Mouse (Mus musculus) yolk sac, embryonic 10.5 days (tissue): ENCODE results near the gene Atl3.
A peak's percentile ranks its signal among the peaks of the same experiment; 100 is the strongest.

ENCODE experiments used
- DNase-seq: peaks from one replicate; pipeline ENCODE4 v3.0.0-alpha.2; 2017; ENCODE audit warnings: low spot score

The Atl3 gene

DNA sequence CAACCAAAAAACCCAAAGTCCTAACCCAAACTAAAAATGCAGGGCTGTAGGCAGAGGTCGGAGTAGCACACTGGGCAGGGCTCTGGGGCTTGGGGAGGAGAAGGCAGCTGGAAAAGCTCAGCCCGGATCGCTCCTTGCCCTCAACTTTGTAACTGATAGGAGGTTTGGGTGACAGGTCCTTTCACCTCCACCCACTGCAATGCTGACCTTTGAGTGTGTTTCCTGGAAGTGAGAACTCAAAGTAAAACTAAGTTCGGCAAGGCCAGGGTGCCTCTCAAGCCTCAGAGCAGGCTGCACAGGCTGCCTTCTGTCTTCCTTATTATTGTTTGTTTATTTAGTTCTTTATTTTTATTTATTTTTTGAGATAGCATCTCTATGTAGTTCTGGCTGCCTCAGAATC, 66.1 kb downstream of the Atl3 start:
- DNase-seq, result peak; percentile 23

DNA sequence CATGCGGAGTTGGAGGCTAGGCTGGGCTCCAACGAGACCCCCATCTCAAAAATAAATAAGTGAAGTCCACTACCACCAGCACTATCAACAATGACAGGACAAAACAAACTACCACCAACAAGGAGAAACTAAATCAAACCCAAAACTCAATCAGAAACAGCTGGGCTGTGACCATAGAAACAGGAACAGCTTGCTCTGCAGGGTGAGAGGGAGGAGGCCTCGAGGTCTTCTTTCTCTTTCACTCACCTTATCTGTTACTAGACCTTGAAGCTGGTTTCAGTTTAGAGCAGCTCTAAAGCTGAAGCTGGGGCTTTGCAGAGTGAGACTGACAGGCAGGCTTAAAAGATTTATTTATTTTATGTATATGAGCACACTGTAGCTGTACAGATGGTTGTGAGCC, 67.6 kb downstream of the Atl3 start:
- no peak for DNase-seq

DNA sequence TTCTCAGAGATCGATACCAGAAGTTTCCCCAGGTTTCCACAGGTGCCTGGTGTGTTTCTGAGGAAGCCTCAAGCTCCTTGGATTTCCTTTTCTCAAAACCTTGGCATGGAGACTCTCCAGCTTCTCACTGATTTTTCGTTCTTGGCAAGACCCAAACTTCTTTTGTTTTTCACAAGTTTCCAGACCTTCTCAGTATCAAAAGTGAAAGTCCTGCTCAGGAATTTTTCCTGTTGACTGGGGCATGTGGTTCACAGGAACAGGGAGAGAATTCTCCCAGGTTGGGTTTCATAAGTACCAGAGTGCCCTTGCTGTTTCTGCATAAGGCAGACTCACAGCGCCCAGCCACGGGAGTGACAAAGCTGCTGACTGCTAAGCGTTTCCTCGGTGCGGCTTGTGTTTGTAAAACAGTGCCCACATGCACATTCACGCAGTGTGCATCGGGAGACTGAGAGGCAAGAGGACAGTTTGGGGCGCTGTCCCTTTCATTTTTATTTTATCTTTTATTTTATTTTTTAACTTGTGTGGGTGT, 68.8 kb downstream of the Atl3 start:
- DNase-seq, result no peak

DNA sequence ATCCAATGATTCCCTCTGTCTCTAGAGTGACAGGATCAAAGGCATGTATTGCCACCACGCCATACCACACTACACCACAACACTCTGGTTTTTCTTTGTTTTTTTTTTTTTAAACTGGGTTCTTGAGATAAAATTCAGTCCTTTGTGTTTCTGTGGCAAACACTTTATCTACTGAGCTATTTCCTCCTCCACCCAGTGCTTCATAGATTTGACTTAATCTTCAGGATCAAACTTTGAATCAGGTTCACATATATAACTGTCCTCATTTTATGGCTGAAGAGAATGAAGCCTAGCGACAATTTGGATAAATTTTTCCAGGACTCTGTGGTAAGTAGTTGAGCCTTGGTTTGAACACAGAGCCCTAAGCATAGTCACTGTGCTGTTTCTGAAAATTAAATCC, 69.8 kb downstream of the Atl3 start:
- DNase-seq, result no peak

DNA sequence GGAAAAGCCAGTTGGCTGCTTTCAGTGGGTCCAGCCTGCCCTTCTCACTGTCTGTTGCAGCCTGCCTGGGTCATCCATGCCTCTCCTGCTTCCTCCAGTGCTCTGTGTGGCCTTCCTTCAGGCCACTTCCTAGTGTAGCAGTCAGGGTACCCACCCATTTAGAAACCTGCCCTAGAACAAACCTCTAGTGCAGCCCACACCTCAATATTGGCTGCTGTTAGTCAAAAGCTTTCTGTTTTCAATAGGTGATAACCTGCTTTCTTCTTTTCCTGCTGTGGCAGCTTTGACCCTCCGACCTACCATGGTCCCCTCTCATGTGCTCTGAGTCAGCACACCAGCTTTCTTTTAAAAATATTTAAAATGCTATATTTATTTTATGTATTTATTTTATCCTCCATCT, 70.6 kb downstream of the Atl3 start:
- DNase-seq, result no peak

DNA sequence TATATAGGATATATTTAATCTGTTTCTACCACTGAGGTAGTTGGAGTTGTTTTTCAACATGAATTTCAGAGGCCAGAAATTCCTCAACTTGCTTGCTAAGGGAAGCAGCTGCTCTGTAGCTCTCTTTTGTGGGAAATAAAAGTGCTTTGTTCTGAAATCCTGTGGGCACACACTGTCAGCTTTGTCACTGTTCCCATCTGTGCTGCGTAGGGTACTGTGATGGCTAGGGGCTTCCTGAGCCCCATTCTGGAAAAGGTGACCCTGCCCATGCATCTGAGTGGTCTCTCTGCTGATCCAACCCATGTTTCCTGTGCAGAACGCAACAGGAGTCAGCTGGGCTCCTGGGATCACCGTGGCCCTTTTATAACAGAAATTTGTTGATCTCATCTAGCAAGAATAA, 73.0 kb downstream of the Atl3 start:
- DNase-seq, result no peak

DNA sequence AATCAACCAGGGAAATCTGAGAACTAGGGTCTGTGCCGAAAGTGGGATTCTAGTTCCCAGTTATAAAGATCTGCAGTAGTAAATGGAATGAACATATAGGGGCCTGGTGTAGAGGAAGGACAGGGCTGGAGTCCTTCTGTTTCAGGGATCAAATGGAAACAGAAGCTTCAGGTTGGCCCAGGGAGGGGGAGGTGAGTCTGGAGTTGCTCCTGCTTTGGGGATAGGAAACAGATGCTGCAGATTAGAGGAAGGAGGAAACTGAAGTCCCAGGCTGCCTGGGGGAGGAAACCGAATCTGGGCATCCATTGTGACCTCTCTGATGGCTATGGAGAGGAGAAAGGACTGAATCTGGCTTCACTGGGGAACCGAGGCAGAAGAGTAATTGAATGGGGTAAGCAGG, 74.5 kb downstream of the Atl3 start:
- DNase-seq, result no peak

DNA sequence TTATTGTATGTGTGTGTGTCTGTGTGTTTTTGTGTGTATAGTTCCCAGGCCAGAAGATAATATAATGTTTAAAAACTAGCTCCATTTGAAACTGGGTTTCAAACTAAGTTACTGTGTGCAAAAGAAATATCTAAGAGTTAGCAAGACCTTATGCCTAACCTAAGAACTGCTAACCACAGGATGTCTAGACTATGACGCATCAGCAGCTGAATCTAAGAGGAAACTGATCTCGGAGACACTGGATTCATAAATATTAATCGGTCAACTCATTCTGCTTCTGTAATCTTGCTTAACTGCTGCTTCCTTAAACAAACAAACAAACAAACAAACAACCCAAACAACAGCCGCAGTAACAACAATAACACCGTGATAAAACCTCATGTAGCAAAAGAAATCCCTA, 75.8 kb downstream of the Atl3 start:
- no peak for DNase-seq

DNA sequence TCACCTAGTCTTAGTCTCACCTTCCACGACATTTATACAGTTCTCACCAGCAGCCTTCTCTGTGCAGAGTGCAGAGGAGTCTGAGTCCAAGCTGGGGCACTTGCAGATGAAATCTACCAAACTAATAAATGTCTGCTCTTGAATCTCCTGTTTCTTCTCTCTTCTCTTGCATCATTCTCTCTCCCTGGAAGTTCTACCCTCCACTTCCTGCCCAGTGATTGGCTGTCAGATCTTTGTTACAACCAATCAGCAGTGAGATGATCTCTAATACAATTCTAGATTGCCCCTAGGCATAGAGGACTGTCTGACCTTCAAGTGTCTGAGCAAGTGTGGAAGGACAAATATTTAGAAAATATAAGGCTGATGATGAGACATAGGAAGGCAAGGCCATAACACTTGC, 82.3 kb downstream of the Atl3 start:
- no peak for DNase-seq

DNA sequence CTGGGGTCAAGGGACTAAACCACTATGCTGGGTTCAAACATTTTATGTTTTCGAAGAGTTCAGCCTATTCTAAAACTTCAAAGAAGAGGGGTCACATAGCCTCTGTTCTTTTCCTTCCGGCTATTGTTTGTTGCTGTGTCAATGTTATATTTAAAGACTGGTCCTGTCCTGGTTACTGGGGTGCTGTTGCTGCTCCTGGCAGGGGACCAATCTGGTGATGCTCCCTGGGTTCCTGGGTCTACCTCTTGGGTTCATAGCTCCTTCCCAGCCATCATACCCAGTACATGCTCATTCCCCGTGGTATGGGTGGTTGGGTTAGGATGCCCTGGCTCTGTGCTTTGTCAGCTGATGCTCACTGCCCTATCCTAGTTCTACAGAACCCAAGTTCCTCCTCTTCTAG, 83.9 kb downstream of the Atl3 start:
- DNase-seq, result no peak

DNA sequence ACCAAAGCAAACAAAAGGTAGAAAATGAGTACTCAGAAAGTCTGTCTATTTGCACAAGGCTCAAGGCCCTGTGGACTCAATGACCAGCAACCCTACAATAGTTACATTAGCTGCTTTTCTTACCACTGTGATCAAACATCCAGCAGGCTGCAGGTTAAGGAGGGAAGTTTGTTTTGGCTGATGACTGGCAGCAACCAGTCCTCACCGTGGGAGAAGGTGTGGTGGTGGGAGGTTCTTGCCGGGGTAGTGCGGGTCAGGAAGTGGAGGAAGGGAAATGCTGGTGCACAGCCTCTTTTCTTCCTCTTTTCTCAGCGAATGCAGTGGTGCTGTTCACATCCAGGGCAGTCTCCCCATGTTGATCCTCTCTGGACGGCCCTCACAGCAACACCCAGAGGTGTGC, 87.2 kb downstream of the Atl3 start:
- peak; percentile 67 for DNase-seq

DNA sequence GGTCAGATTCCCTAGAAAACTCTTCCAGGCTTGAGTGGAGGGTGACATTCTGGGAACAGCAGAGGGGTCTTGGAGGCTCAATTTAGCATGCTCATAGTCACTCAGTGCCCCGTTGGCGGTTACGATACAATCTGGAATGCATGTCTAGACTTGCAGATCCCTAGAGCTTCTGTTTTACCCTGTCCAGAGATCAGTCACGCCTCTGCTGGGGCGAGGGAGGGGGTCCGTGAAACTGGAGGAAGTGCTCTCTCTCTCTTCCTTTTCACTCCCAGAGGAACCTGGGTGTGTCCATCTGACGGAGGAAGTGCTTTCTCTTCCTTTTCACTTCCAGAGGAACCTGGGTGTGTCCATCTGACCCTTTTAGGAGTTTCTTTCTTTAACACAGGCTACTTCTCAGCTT, 89.3 kb downstream of the Atl3 start:
- no peak for DNase-seq

DNA sequence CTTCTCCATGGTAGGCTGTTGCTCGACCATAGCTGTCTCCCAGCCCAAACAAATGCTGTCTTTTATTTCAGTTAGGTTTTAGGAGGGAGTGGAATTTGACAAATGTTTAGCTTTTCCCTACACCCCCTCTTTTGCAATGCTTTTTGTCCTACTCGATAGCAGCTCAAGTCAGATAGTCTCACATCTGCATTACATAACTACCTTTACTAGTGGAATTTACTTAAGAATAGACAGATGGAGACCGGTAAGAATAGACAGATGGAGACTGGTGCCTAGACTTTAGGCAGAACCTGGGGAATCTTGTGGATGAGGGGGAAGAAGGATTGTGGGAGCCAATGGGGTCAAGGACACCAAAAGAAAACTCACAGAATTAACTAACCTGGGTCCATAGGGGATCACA, 89.8 kb downstream of the Atl3 start:
- DNase-seq, result no peak

DNA sequence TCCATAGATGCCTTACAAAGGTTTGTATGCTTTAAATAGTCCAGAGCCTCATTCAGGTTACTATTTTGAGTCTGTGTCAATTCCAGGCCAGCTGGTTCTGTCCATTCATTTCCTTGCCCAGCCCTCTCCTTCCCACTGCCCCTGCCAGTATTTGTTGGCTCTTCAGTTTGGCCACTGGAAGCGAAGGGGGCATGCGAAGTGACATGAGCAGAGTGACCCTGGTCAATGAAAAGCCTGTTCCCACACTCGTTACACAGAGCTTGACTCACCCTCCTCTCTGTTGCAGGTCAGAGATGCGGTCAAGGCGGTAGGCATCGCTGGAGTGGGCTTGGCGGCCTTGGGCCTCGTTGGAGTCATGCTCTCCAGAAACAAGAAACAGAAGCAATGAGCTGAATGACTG, 91.4 kb downstream of the Atl3 start:
- DNase-seq, result no peak

DNA sequence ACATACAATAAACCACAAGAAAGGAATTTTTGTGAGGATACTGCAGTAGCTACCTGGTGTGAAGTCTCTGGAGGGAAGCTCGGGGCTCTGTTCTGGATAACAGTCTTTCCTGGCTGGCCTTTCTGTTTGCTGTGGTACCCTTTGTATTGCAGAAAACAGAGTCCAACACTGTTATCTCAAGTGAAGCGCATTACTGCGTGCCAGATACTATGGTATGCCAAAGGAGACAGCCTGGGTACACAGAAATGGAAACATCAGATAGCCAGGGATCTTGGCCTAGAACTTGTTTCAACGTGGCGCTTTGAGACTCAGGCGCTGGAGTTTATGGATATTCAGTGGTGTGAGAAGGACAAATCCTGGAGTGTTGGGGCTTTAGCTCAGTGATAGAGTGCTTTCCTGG, 91.9 kb downstream of the Atl3 start:
- DNase-seq, result no peak
